Mouse (Mus musculus) forebrain, embryonic 16.5 days (tissue): ENCODE results near the gene Mars. TPM values are rescaled to one million over a fixed set of nuclear protein-coding genes. Genes with fewer than 3 reads are reported as not detected.
A peak's percentile ranks its signal among the peaks of the same experiment; 100 is the strongest.

Experiments
- ATAC-seq: fragments of 200-750 bp; cut with Nextera tagmentation; 2 replicates; pipeline ENCODE4 v1.8.0; 2017; ENCODE audit warnings: mild to moderate bottlenecking, moderate library complexity
- H3K27ac ChIP-seq: fragments of 300-500 bp; sonication (generic); 2 replicates; pipeline ENCODE4 v1.5.1; 2014; ENCODE audit warnings: low read length, control low read depth
- H3K27me3 ChIP-seq: fragments of 300-500 bp; sonication (generic); replicated peaks from 2 replicates; pipeline ENCODE4 v1.6.1; 2014; ENCODE audit warnings: low read length; ENCODE audit not compliant: control insufficient read depth, insufficient read depth
- H3K36me3 ChIP-seq: fragments of 300-500 bp; sonication (generic); 2 replicates; pipeline ENCODE4 v1.6.1; 2014; ENCODE audit not compliant: control insufficient read depth, insufficient read depth
- H3K4me1 ChIP-seq: fragments of 300-500 bp; sonication (generic); replicated peaks from 2 replicates; pipeline ENCODE4 v1.6.1; 2014; ENCODE audit warnings: low read length; ENCODE audit not compliant: control insufficient read depth, insufficient read depth
- H3K4me2 ChIP-seq: fragments of 300-500 bp; sonication (generic); 2 replicates; pipeline ENCODE4 v1.6.1; 2014; ENCODE audit warnings: mild to moderate bottlenecking, low read length, control low read depth
- H3K4me3 ChIP-seq: fragments of 300-500 bp; sonication (generic); replicated peaks from 2 replicates; pipeline ENCODE4 v1.5.1; 2014; ENCODE audit warnings: mild to moderate bottlenecking, low read length, control low read depth
- H3K9ac ChIP-seq: fragments of 300-500 bp; sonication (generic); replicated peaks from 2 replicates; pipeline ENCODE4 v1.6.1; 2014; ENCODE audit warnings: low read depth, low read length, control low read depth
- H3K9me3 ChIP-seq: fragments of 300-500 bp; sonication (generic); 2 replicates; pipeline ENCODE4 v1.6.1; 2016; ENCODE audit warnings: low read length; ENCODE audit not compliant: control insufficient read depth
- WGBS: fragments of 180-500 bp; shearing (Covaris S2); extraction: QIAGEN DNeasy Blood & Tissue Kit; methylation state at CpG from one replicate; pipeline ENCODE4 v1.1.7; 2014; 5-methylcytosine and 5-hydroxymethylcytosine counted together
- polyA plus RNA-seq: library from polyadenylated mRNA; unstranded; fragments of >200 nt; fragmentation: Nextera tagmentation; extraction: Ambion mirVana; gene quantifications from 2 replicates; pipeline ENCODE4 v1.2.1, GENCODE M21; 2015

Mars gene
- polyA plus RNA-seq, 1 experiment from 2014 or later: 135 TPM

- Histone ChIP-seq H3K4me1 (peaks cover 43% of the 10 kb centered on the region), H3K27me3 (no peaks in the 10 kb centered on the region), H3K9me3 (no peaks in the 10 kb centered on the region), H3K27ac (no peak overlapping the region), H3K36me3 (no peaks in the 10 kb centered on the region), H3K4me2 (no peak overlapping the region), H3K9ac (no peak overlapping the region), H3K4me3 (no peak overlapping the region)
- no peak for ATAC-seq
- WGBS: 77% methylated on average over 8 of the region's 8 CpGs
Measured at GRCm38 (mm10) chr10:127264336-127264735, 47.2 kb downstream of the Mars start.

- 34% methylated on average over 3 of the region's 3 CpGs for WGBS
- Histone ChIP-seq H3K27me3 (no peaks in the 10 kb centered on the region), H3K4me2 (peak overlapping the region; percentile 74; the same call in 1 of the 2 replicates), H3K36me3 (no peaks in the 10 kb centered on the region), H3K4me3 (peak overlapping the region; percentile 63), H3K4me1 (peaks cover 50% of the 10 kb centered on the region), H3K27ac (no peak overlapping the region; the same call in 1 of the 2 replicates), H3K9me3 (no peaks in the 10 kb centered on the region), H3K9ac (no peak overlapping the region)
- ATAC-seq: no peak
Measured at GRCm38 (mm10) chr10:127263631-127264030, 48.0 kb downstream of the Mars start.

- WGBS: under 1% methylated on average over 52 of the region's 53 CpGs
Measured at GRCm38 (mm10) chr10:127262548-127263398, 48.8 kb downstream of the Mars start, which contains the start of gene Kif5a. TSS of gene Kif5a (minus strand) at chr10:127263348.

GRCm38 (mm10) chr10:127261706-127262547, 49.7 kb downstream of the Mars start:
- H3K4me3 ChIP-seq: peak overlapping the region; percentile 63
- H3K36me3 ChIP-seq: no peaks in the 10 kb centered on the region
- ATAC-seq: no peak; the same call in 1 of the 2 replicates
- H3K9me3 ChIP-seq: no peaks in the 10 kb centered on the region
- peak overlapping the region; percentile 82 for H3K9ac ChIP-seq
- no peaks in the 10 kb centered on the region for H3K27me3 ChIP-seq
- 58% methylated on average over 15 of the region's 15 CpGs for WGBS
- H3K27ac ChIP-seq: peak overlapping the region; percentile 88
- H3K4me2 ChIP-seq: peak overlapping the region; percentile 74
- peaks cover 45% of the 10 kb centered on the region for H3K4me1 ChIP-seq

More at GRCm38 (mm10) chr10:127262548-127263398, 48.8 kb downstream of the Mars start, which contains the start of gene Kif5a:
- H3K9me3 ChIP-seq: no peaks in the 10 kb centered on the region
- H3K9ac ChIP-seq: peak within 1 kb of the TSS; percentile 82
- H3K27me3 ChIP-seq: no peaks in the 10 kb centered on the region
- H3K4me3 ChIP-seq: peak within 1 kb of the TSS; percentile 63
- no peaks in the 10 kb centered on the region for H3K36me3 ChIP-seq
- ATAC-seq: peak; percentile 41
- peaks cover 48% of the 10 kb centered on the region for H3K4me1 ChIP-seq
- H3K27ac ChIP-seq: peak within 1 kb of the TSS; percentile 88
- peak within 1 kb of the TSS; percentile 74 for H3K4me2 ChIP-seq

GRCm38 (mm10) chr10:127258489-127258888, 53.1 kb downstream of the Mars start:
- Histone ChIP-seq H3K9me3 (no peaks in the 10 kb centered on the region), H3K27me3 (no peaks in the 10 kb centered on the region), H3K4me3 (no peak overlapping the region), H3K4me1 (peaks cover 45% of the 10 kb centered on the region), H3K27ac (no peak overlapping the region), H3K4me2 (peak overlapping the region; percentile 32), H3K9ac (no peak overlapping the region), H3K36me3 (no peaks in the 10 kb centered on the region)
- no peak for ATAC-seq
- 80% methylated on average over 8 of the region's 8 CpGs for WGBS

- Histone ChIP-seq H3K9ac (no peak overlapping the region), H3K27me3 (no peaks in the 10 kb centered on the region), H3K4me2 (no peak overlapping the region), H3K27ac (no peak overlapping the region), H3K4me3 (no peak overlapping the region), H3K36me3 (no peaks in the 10 kb centered on the region), H3K4me1 (peaks cover 43% of the 10 kb centered on the region), H3K9me3 (no peaks in the 10 kb centered on the region)
- WGBS: 86% methylated on average over 6 of the region's 6 CpGs
- ATAC-seq: no peak
Measured at GRCm38 (mm10) chr10:127257790-127258189, 53.8 kb downstream of the Mars start.

- no peak overlapping the region for H3K4me3 ChIP-seq
- H3K4me1 ChIP-seq: peaks cover 32% of the 10 kb centered on the region
- 20% methylated on average over 14 of the region's 14 CpGs for WGBS
- H3K9ac ChIP-seq: no peak overlapping the region
- no peaks in the 10 kb centered on the region for H3K9me3 ChIP-seq
- ATAC-seq: peak; percentile 53
- no peak overlapping the region for H3K27ac ChIP-seq
- no peaks in the 10 kb centered on the region for H3K27me3 ChIP-seq
- no peaks in the 10 kb centered on the region for H3K36me3 ChIP-seq
- peak overlapping the region; percentile 28 for H3K4me2 ChIP-seq
Measured at GRCm38 (mm10) chr10:127255625-127256345, 55.8 kb downstream of the Mars start.

- no peaks in the 10 kb centered on the region for H3K9me3 ChIP-seq
- ATAC-seq: no peak
- no peaks in the 10 kb centered on the region for H3K27me3 ChIP-seq
- 85% methylated on average over 5 of the region's 5 CpGs for WGBS
- H3K4me2 ChIP-seq: no peak overlapping the region
- H3K9ac ChIP-seq: no peak overlapping the region
- peaks cover 16% of the 10 kb centered on the region for H3K36me3 ChIP-seq
- H3K4me1 ChIP-seq: peaks cover under 1% of the 10 kb centered on the region; the same call in 1 of the 2 replicates
- H3K27ac ChIP-seq: no peak overlapping the region
- H3K4me3 ChIP-seq: no peak overlapping the region
Measured at GRCm38 (mm10) chr10:127250810-127251209, 60.8 kb downstream of the Mars start.
